Mouse (Mus musculus) megakaryocyte, embryonic 14.5 days (primary cell): Measurements from ENCODE around the gene Acta2. TPM values are rescaled to one million over a fixed set of nuclear protein-coding genes. Genes with fewer than 3 reads are reported as not detected.

Experiments used
- H3K27me3 ChIP-seq: replicated peaks from 2 replicates; pipeline ENCODE3; 2012; ENCODE audit warnings: inconsistent platforms
- H3K36me3 ChIP-seq: replicated peaks from 2 replicates; pipeline ENCODE3; 2012; ENCODE audit warnings: low read length, inconsistent platforms, mixed read lengths
- H3K4me1 ChIP-seq: 2 replicates; pipeline ENCODE4 v1.6.1; 2012; ENCODE audit warnings: inconsistent platforms
- H3K4me3 ChIP-seq: replicated peaks from 2 replicates; pipeline ENCODE3; 2012; ENCODE audit warnings: moderate library complexity, mild to moderate bottlenecking, inconsistent platforms
- H3K9me3 ChIP-seq: 2 replicates; pipeline ENCODE4 v1.6.1; 2012; ENCODE audit warnings: inconsistent platforms
- FLI1 ChIP-seq: IDR thresholded peaks from 2 replicates; pipeline ENCODE4 v1.6.1; 2012; ENCODE audit warnings: low read length, inconsistent platforms, mixed read lengths
- GATA1 ChIP-seq: IDR thresholded peaks from 3 replicates; pipeline ENCODE4 v1.6.1; 2012; ENCODE audit warnings: mixed read lengths, low read length, inconsistent platforms, borderline replicate concordance
- polyA plus RNA-seq: library from polyadenylated mRNA; stranded (reverse); fragments of >175 nt; gene quantifications from 2 replicates; pipeline ENCODE4 v1.2.3, GENCODE M21; 2012; ENCODE audit warnings: low replicate concordance; ENCODE audit not compliant: insufficient read depth

Gene Acta2
- polyA plus RNA-seq, 1 experiment, result not detected

DNA sequence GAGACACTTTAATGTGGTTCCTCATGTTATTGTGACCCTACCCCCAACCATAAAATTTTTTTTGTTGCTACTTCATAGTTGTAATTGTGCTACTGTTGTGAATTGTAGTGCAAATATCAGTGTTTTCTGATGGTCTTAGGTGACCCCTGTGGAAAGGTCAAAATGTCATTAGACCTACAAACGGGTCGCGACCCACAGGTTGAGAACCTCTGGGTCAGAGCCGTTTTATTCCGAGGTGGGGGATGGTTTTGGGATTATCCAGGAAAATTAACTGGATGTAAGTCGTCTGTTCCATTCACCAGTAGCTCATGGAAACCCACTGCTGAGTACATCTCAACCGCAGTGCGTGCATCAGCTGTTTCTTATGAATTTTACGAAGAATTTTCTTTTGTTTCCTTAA lies 61.7 kb downstream of the Acta2 start:
- Histone ChIP-seq H3K4me3 (peak overlapping the region; percentile 97), H3K27me3 (peaks cover 19% of the 10 kb centered on the region), H3K9me3 (no peaks in the 10 kb centered on the region), H3K4me1 (peaks cover 42% of the 10 kb centered on the region), H3K36me3 (no peaks in the 10 kb centered on the region)
- TF ChIP-seq FLI1 (no peak), GATA1 (no peak)

DNA sequence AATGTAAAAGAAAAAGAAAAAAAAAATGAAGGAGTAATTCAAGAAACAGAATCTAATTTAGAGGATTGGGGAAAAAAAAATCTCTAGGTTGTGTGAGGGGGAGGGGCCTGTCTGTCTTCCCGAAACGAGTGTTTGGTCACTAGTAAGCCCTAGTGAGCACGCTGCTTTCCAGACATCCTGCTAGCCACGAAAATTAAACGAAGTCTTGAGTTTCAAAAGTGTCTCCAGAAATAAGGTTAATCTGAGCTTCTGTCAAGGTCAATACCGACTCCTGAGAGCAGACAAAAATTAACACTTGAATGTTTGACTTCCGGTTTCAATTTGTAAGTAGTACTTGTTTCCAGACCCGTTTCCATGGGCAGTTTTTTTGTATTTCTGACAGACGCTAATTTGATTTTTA lies 62.2 kb downstream of the Acta2 start:
- no peak for TF ChIP-seq GATA1
- H3K9me3 ChIP-seq, result no peaks in the 10 kb centered on the region
- H3K36me3 ChIP-seq, result no peaks in the 10 kb centered on the region
- H3K27me3 ChIP-seq, result peaks cover 19% of the 10 kb centered on the region
- peaks cover 41% of the 10 kb centered on the region for H3K4me1 ChIP-seq
- peak overlapping the region; percentile 97 for H3K4me3 ChIP-seq

DNA sequence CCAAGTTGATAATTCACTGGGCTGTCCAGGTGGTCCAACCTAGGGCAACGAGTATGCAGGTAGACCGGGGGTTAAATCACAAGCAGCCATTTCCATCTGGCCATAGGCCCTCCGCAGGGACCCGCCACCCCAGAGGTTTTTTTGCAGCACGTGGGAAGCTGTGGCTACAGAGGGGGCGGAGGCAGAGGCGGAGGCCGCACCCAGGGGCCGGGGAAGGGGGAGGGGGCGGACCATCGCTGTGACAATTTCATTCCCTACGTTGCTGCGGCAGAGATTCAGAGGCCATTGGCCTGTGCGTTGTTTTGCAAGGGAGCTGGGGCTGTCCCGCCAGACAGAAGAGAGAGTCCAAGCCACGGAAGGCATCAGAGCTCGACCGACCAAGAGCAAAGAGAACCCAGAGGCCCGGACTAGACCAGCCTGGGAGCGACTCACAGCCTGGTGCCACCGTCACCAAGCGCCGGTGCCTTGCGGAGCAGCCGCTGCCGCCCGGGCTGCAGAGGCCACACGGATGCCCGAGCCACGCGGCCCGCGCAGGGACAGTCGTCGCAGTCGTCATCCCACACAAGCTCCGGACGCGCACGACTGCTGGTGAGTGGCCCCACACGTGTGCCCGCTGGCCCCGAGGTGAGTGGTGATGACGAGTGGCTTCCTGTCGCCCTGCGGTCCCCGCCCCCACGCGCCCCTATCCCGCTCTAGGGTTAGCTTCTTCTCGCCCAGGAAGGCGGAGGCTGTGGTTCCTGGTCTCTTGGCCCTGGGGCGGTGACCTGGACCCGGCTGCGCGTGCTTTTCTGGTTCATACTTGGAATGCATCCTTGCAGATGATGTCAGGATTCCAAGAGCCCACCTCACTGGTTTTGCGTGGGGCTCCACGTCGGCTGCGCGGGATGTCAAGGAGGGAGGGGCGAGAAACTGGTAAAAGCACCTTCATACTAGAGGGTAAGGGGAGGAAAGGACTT lies 63.1 kb downstream of the Acta2 start, which contains the start of gene Stambpl1:
Gene Stambpl1 (plus strand): TSS at position 222 of the 956 bp plus-strand sequence.
- H3K36me3 ChIP-seq, result no peaks in the 10 kb centered on the region
- peak within 1 kb of the TSS; percentile 97 for H3K4me3 ChIP-seq
- no peaks in the 10 kb centered on the region for H3K9me3 ChIP-seq
- H3K27me3 ChIP-seq, result peaks cover 23% of the 10 kb centered on the region
- TF ChIP-seq GATA1, result no peak
- H3K4me1 ChIP-seq, result peaks cover 33% of the 10 kb centered on the region

DNA sequence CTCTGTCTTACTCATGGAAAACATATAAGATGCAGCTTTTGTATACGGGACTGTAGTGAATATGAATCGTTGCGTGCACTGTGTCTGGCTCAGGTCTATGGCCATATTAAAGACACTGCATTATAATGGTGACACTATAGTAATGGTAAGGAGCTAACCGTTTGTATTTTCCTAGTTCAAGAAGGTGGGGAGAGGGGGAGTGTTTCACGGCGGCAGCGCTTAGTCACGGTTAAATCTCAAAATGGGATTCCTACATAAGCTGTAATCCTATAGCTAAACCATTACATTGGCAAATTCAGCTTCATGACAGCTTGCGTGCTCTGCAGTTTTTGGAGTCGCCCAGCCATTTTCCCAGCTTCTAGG lies 63.8 kb downstream of the Acta2 start:
- peaks cover 31% of the 10 kb centered on the region for H3K4me1 ChIP-seq
- TF ChIP-seq GATA1, result no peak
- no peak for TF ChIP-seq FLI1
- H3K9me3 ChIP-seq, result no peaks in the 10 kb centered on the region
- H3K36me3 ChIP-seq, result no peaks in the 10 kb centered on the region
- H3K4me3 ChIP-seq, result peak overlapping the region; percentile 97
- peaks cover 23% of the 10 kb centered on the region for H3K27me3 ChIP-seq

Other genes with a start within 250 kb of the Acta2 start
- gene Lipk, start 247.3 kb downstream of the Acta2 start, polyA plus RNA-seq, result not detected in 2 replicates
- gene Lipn, start 188.2 kb downstream of the Acta2 start, polyA plus RNA-seq, result not detected in 2 replicates
- not detected in 2 replicates for gene Lipm, start 154.7 kb downstream of the Acta2 start, polyA plus RNA-seq
- gene Ankrd22, start 89.5 kb downstream of the Acta2 start, polyA plus RNA-seq, result not detected in 2 replicates
- gene Stambpl1, start 63.4 kb downstream of the Acta2 start, polyA plus RNA-seq, result 1.1 TPM in 1 of 2 replicates, not detected in the other
- 0.47 TPM in 1 of 2 replicates, not detected in the other for gene Fas, start 35.1 kb upstream of the Acta2 start, polyA plus RNA-seq
- gene Ch25h, start 219.6 kb upstream of the Acta2 start, polyA plus RNA-seq, result not detected in 2 replicates